Mouse (Mus musculus) intestine, postnatal 0 days (tissue): ENCODE measurements around the gene Trafd1. TPM values are rescaled to one million over a fixed set of nuclear protein-coding genes. Genes with fewer than 3 reads are reported as not detected.

Source experiments
- ATAC-seq: fragments of 200-750 bp; cut with Nextera tagmentation; 2 replicates; pipeline ENCODE4 v1.8.0; 2017; ENCODE audit warnings: mild to moderate bottlenecking, moderate TSS enrichment, moderate library complexity
- H3K27ac ChIP-seq: fragments of 300-500 bp; sonication (generic); 2 replicates; pipeline ENCODE4 v1.5.1; 2014; ENCODE audit warnings: mild to moderate bottlenecking, low read depth, low read length, moderate library complexity
- H3K27me3 ChIP-seq: fragments of 300-500 bp; sonication (generic); replicated peaks from 2 replicates; pipeline ENCODE4 v1.6.1; 2014; ENCODE audit warnings: low read length, mixed read lengths; ENCODE audit not compliant: control insufficient read depth, insufficient read depth
- H3K36me3 ChIP-seq: fragments of 300-500 bp; sonication (generic); 2 replicates; pipeline ENCODE4 v1.6.1; 2014; ENCODE audit warnings: mild to moderate bottlenecking, moderate library complexity; ENCODE audit not compliant: control insufficient read depth, insufficient read depth
- H3K4me1 ChIP-seq: fragments of 300-500 bp; sonication (generic); replicated peaks from 2 replicates; pipeline ENCODE4 v1.6.1; 2014; ENCODE audit warnings: antibody characterized with exemption, low read length, mixed read lengths; ENCODE audit not compliant: control insufficient read depth, insufficient read depth
- H3K4me2 ChIP-seq: fragments of 300-500 bp; sonication (generic); replicated peaks from 2 replicates; pipeline ENCODE4 v1.6.1; 2014; ENCODE audit warnings: low read depth, mild to moderate bottlenecking, moderate library complexity
- H3K4me3 ChIP-seq: fragments of 300-500 bp; sonication (generic); 2 replicates; pipeline ENCODE4 v1.5.1; 2014; ENCODE audit warnings: low read depth, low read length
- H3K9ac ChIP-seq: fragments of 300-500 bp; sonication (generic); 2 replicates; pipeline ENCODE4 v1.6.1; 2014; ENCODE audit warnings: mild to moderate bottlenecking, low read depth, low read length
- H3K9me3 ChIP-seq: fragments of 300-500 bp; sonication (generic); 2 replicates; pipeline ENCODE4 v1.6.1; 2016; ENCODE audit warnings: mixed run types; ENCODE audit not compliant: control insufficient read depth
- CTCF ChIP-seq: sonication (generic); IDR thresholded peaks from 2 replicates; pipeline ENCODE4 v1.5.1; 2016; ENCODE audit warnings: low read depth, mild to moderate bottlenecking, control low read depth, antibody characterized with exemption, moderate library complexity
- WGBS: fragments of 180-500 bp; shearing (Covaris S2); extraction: QIAGEN DNeasy Blood & Tissue Kit; methylation state at CpG from one replicate; pipeline ENCODE4 v1.1.7; 2014; 5-methylcytosine and 5-hydroxymethylcytosine counted together
- polyA plus RNA-seq: library from polyadenylated mRNA; unstranded; fragments of >200 nt; fragmentation: Nextera tagmentation; extraction: Ambion mirVana; gene quantifications from 2 replicates; pipeline ENCODE4 v1.2.1, GENCODE M21; 2015

Trafd1 gene
- polyA plus RNA-seq, 1 experiment from 2014 or later = 99.1 TPM

DNA sequence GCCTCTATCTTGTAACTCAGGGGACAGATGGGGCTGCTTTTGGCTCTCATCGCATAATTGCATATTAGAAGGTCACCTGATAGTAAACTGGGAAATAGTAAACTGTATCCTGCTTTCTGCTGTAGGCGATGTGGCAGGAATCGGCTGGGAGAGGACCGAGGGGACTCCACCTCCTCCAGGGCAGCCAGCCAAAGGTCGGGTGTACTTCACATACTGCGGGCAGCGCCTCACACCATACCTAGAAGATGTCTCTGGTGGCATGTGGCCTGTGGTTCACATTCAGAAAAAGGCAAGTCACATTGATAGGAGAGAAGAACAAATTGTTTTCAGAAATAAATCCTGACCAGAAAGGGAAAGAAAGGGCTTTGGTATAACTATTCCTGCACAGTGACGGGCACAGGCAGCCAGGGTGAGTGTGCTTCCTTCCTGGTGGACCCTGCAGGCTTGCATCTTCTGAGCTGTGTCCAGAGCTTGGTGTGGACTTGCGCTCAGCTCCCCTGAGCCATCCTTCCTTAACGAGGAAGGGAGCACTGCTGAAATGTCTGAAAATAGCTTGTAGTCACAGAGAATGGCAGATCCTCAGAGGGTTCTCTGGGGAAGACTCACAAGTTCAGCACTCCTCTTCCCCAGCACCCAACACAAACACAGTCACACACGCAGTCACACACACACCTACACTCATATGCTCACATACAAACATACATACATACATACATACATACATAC is 55.9 kb downstream of the Trafd1 start:
- Histone ChIP-seq H3K9ac (no peak overlapping the region), H3K27ac (no peak overlapping the region), H3K36me3 (peaks cover 80% of the 10 kb centered on the region), H3K4me1 (no peaks in the 10 kb centered on the region), H3K9me3 (no peaks in the 10 kb centered on the region), H3K4me3 (peak overlapping the region; percentile 11), H3K4me2 (0 out of 2 replicates have a peak overlapping the region, but pooled peaks have one; percentile 30), H3K27me3 (no peaks in the 10 kb centered on the region)
- TF ChIP-seq CTCF = no peak
- ATAC-seq = no peak
- 67% methylated on average over 11 of the region's 11 CpGs for WGBS

DNA sequence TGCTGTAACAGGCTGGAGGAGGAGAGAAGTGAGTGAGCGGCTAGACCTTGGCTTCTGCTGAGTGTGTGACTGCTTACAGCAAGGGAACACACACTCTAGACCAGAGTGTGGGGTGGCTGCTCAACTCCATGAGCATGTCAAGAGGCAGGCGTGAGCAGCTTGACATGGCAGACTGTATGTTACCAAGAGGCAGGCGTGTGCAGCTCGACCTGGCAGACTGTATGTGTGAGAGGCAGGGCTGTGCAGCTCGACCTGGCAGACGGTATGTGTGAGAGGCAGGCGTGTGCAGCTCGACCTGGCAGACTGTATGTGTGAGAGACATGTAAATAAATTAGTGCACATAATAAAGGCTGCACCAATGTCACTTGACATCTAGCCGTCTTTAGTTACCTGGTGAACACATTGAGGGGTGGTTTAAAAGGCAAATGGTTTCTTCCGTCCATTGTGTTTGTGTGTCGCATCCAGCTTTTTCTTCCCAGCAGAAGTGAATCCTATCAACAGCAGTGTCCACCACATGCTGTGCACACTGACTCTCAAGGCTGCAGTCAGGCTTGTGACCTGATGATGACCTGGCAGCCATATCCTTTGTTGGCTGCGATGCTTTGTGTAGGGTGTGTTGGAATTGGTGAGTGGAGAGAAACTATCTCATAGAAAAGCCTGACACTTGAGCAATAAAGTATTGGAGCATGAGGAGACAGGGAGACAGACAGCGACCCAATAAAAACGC is 59.2 kb downstream of the Trafd1 start:
- H3K27ac ChIP-seq = no peak overlapping the region
- H3K9ac ChIP-seq = no peak overlapping the region
- no peak for TF ChIP-seq CTCF
- H3K9me3 ChIP-seq = no peaks in the 10 kb centered on the region
- no peaks in the 10 kb centered on the region for H3K4me1 ChIP-seq
- H3K36me3 ChIP-seq = peaks cover 82% of the 10 kb centered on the region
- H3K27me3 ChIP-seq = no peaks in the 10 kb centered on the region
- no peak overlapping the region for H3K4me2 ChIP-seq
- H3K4me3 ChIP-seq = no peak overlapping the region
- ATAC-seq = no peak
- WGBS = 94% methylated on average over 14 of the region's 14 CpGs

Other genes with a start within 250 kb of the Trafd1 start
- 14.0 and 15.6 TPM in 2 replicates for gene Ptpn11, start 194.2 kb downstream of the Trafd1 start, polyA plus RNA-seq
- 359 and 402 TPM in 2 replicates for gene Rpl6, start 181.2 kb downstream of the Trafd1 start, polyA plus RNA-seq
- 2.1 and 2.2 TPM in 2 replicates for gene Hectd4, start 165.4 kb downstream of the Trafd1 start, polyA plus RNA-seq
- gene Naa25, start 12.3 kb upstream of the Trafd1 start, polyA plus RNA-seq = 14.2 and 15.0 TPM in 2 replicates
- 6.8 and 7.2 TPM in 2 replicates for gene Tmem116, start 66.3 kb upstream of the Trafd1 start, polyA plus RNA-seq
- 164 and 175 TPM in 2 replicates for gene Erp29, start 66.9 kb upstream of the Trafd1 start, polyA plus RNA-seq
- gene Adam1b, start 117.8 kb upstream of the Trafd1 start, polyA plus RNA-seq = 0.04 TPM in 1 of 2 replicates, not detected in the other
- gene Adam1a, start 159.8 kb upstream of the Trafd1 start, polyA plus RNA-seq = 0.39 and 0.51 TPM in 2 replicates
- not detected in 2 replicates for gene Gm42878, start 159.8 kb upstream of the Trafd1 start, polyA plus RNA-seq
- 36.7 and 36.9 TPM in 2 replicates for gene Mapkapk5, start 160.3 kb upstream of the Trafd1 start, polyA plus RNA-seq
- 179 and 181 TPM in 2 replicates for gene Aldh2, start 208.2 kb upstream of the Trafd1 start, polyA plus RNA-seq
- 3.5 and 3.8 TPM in 2 replicates for gene Acad12, start 233.3 kb upstream of the Trafd1 start, polyA plus RNA-seq